Mouse (Mus musculus) neural tube, embryonic 15.5 days (tissue): ENCODE results near the gene Naga. TPM values are rescaled to one million over a fixed set of nuclear protein-coding genes. Genes with fewer than 3 reads are reported as not detected.

Experiments used
- ATAC-seq: fragments of 200-750 bp; cut with Nextera tagmentation; 2 replicates; pipeline ENCODE4 v1.8.0; 2017; ENCODE audit warnings: mild to moderate bottlenecking, moderate TSS enrichment, moderate library complexity; ENCODE audit not compliant: low FRiP score
- H3K27ac ChIP-seq: fragments of 300-500 bp; sonication (generic); replicated peaks from 2 replicates; pipeline ENCODE4 v1.5.1; 2015; ENCODE audit warnings: mild to moderate bottlenecking, inconsistent platforms
- H3K27me3 ChIP-seq: fragments of 300-500 bp; sonication (generic); replicated peaks from 2 replicates; pipeline ENCODE4 v1.6.1; 2015; ENCODE audit warnings: inconsistent platforms
- H3K36me3 ChIP-seq: fragments of 300-500 bp; sonication (generic); 2 replicates; pipeline ENCODE4 v1.6.1; 2015; ENCODE audit warnings: inconsistent platforms
- H3K4me1 ChIP-seq: fragments of 300-500 bp; sonication (generic); 2 replicates; pipeline ENCODE4 v1.6.1; 2015; ENCODE audit warnings: inconsistent platforms
- H3K4me2 ChIP-seq: fragments of 300-500 bp; sonication (generic); 2 replicates; pipeline ENCODE4 v1.6.1; 2015; ENCODE audit warnings: inconsistent platforms, mild to moderate bottlenecking, moderate library complexity
- H3K4me3 ChIP-seq: fragments of 300-500 bp; sonication (generic); replicated peaks from 2 replicates; pipeline ENCODE4 v1.5.1; 2015; ENCODE audit warnings: mild to moderate bottlenecking, inconsistent platforms
- H3K9ac ChIP-seq: fragments of 300-500 bp; sonication (generic); replicated peaks from 2 replicates; pipeline ENCODE4 v1.6.1; 2015; ENCODE audit warnings: mild to moderate bottlenecking, inconsistent platforms
- H3K9me3 ChIP-seq: fragments of 300-500 bp; sonication (generic); replicated peaks from 2 replicates; pipeline ENCODE4 v1.6.1; 2016; ENCODE audit warnings: inconsistent platforms
- WGBS: fragments of 180-500 bp; shearing (Covaris S2); methylation state at CpG from one replicate; pipeline ENCODE4 v1.1.7; 2015; ENCODE audit warnings: mixed read lengths; 5-methylcytosine and 5-hydroxymethylcytosine counted together
- polyA plus RNA-seq: library from polyadenylated mRNA; unstranded; fragments of >200 nt; fragmentation: Nextera tagmentation; extraction: Ambion mirVana; gene quantifications from 2 replicates; pipeline ENCODE4 v1.2.1, GENCODE M21; 2015

The Naga gene
- polyA plus RNA-seq, 1 experiment from 2014 or later = 33.4 TPM

- no peak overlapping the region for H3K4me3 ChIP-seq
- H3K9me3 ChIP-seq = no peaks in the 10 kb centered on the region
- no peak overlapping the region for H3K4me2 ChIP-seq
- H3K4me1 ChIP-seq = peaks cover 36% of the 10 kb centered on the region
- 87% methylated on average over 27 of the region's 27 CpGs for WGBS
- no peak for ATAC-seq
- no peak overlapping the region for H3K9ac ChIP-seq
- peaks cover 10% of the 10 kb centered on the region for H3K36me3 ChIP-seq
- peaks cover 14% of the 10 kb centered on the region for H3K27me3 ChIP-seq
- no peak overlapping the region for H3K27ac ChIP-seq
Observed at GRCm38 (mm10) chr15:82343368-82344287, 4.9 kb upstream of the Naga start.

DNA sequence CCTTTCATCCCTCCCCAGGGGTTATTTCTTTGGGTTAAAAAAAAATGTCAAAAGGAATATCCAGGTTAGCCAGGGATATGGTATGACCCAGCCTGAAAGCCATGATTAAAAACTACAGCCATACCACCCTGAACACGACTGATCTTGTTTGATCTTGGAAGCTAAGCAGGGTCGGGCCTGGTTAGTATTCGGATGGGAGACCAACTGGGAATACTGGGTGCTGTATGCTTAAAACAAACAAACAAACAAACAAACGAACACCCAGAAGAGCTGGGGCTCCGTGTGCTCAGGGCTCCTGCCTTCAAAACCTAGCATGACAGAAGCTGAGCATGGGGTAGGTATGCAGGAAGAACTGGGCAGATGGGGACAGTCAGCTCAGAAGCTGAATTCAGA, 3.8 kb upstream of the Naga start:
- no peak overlapping the region for H3K4me3 ChIP-seq
- ATAC-seq = no peak
- H3K9ac ChIP-seq = no peak overlapping the region
- H3K9me3 ChIP-seq = no peaks in the 10 kb centered on the region
- no peak overlapping the region for H3K4me2 ChIP-seq
- H3K27me3 ChIP-seq = peaks cover 14% of the 10 kb centered on the region
- H3K36me3 ChIP-seq = no peaks in the 10 kb centered on the region
- WGBS = 84% methylated on average over 5 of the region's 5 CpGs
- H3K27ac ChIP-seq = no peak overlapping the region
- peaks cover 35% of the 10 kb centered on the region for H3K4me1 ChIP-seq

DNA sequence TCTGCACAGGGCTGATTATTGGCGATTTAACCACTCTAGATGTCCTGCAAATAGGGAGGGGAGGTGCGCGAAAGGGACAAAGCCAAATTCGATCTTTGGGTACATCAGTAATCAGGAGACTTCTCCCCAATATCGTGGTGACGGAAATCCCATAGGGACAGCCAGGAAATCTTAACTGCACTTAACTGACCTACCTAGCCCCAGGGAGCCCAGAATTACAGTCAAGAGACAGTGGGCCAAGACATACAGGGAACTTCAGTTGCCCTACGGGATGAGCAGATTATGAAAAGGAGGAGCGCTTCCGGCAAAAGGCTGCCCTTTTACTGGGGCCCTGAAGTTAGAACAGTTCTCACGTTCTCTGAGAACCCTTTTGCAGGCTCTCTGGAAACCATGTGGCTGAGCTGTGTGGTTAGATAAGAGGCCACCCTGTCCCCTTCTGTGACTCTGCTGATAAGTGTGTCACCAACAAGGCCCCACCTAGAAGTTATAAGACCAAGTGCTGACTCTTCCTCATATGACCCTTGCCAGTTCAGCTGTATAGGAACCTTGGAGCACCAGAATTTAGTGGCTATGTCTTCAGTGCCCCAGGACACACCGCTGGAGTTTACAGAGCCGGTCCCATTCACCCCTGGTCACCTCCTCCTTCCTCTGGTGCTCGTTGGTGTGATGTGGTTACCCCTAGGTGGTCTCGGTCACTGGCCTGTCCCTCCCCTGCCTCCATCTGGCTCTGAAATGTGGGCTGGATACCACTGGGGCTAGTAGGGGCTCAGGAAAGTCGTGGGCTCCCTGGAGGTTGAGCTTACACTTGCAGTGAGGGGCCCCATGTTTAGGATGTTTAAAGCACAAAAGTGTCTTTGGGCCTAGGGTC, 3.2 kb upstream of the Naga start:
- Histone ChIP-seq H3K9ac (no peak overlapping the region; the same call in 1 of the 2 replicates), H3K9me3 (no peaks in the 10 kb centered on the region), H3K4me2 (peak overlapping the region; percentile 56), H3K27ac (no peak overlapping the region), H3K27me3 (peaks cover 14% of the 10 kb centered on the region), H3K4me3 (peak overlapping the region; percentile 34; the same call in 1 of the 2 replicates), H3K4me1 (peaks cover 35% of the 10 kb centered on the region), H3K36me3 (no peaks in the 10 kb centered on the region)
- ATAC-seq = no peak
- 68% methylated on average over 15 of the region's 15 CpGs for WGBS

DNA sequence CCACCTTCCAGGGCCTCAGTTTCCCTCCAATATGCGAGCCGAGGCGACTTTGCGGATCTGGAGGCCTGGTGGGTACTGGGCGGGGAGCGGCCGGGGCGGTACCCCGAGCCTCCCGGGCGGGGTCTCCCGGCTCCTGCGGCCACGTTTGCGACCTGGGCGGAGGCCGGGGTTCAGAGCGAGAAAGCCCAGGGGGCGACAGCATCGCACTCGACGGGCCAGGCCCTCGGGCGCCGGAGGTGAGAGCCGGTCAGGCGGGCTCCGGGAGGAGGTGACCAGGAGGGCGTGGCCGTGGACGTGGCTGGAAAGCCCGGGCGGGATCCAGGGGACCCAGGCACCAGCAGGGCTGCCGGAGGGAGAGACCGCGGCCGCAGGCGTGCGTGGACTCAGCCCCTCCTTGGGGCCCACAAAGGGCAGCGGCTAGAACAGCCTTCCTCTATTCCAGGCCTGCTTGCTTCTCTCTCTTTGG, 2.3 kb upstream of the Naga start:
- ATAC-seq = no peak
- H3K27me3 ChIP-seq = peaks cover 14% of the 10 kb centered on the region
- peaks cover 37% of the 10 kb centered on the region for H3K4me1 ChIP-seq
- H3K4me3 ChIP-seq = peak overlapping the region; percentile 34
- H3K9ac ChIP-seq = peak overlapping the region; percentile 37
- no peak overlapping the region; the same call in 1 of the 2 replicates for H3K27ac ChIP-seq
- 7% methylated on average over 39 of the region's 40 CpGs for WGBS
- peak overlapping the region; percentile 56 for H3K4me2 ChIP-seq
- no peaks in the 10 kb centered on the region for H3K36me3 ChIP-seq
- H3K9me3 ChIP-seq = no peaks in the 10 kb centered on the region

DNA sequence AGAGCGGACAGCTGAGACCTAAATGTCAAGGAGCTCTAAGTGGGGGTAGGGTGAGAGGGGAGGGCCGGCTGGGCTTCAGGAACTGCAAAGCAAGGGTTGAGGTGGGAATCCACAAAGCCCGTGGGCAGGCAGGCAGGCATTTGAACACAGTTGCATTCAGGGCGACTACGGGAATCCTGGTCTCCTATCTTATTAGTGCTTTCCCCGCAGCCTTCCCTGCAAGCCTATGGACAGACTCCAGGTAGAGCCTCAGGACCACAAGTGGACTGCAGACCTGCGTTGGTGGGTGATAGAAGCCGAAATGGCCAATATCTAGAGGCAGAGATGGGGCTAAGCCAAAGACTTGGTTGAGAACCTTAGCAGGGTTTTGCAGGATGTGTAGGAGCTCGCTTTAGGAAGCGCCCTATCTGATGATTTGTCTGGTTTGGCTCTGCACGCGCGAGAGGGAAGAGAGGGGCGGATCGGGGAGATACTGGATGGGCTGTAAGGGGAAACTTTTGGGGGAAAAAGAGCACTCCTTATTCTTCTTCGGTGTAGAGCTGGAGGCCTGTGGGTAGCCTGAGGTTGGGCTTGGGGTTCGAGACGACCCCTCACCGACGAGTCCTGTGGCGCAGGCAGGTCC, 1.8 kb upstream of the Naga start:
- no peaks in the 10 kb centered on the region for H3K9me3 ChIP-seq
- peak overlapping the region; percentile 56 for H3K4me2 ChIP-seq
- peak overlapping the region; percentile 37; the same call in 1 of the 2 replicates for H3K9ac ChIP-seq
- peak overlapping the region; percentile 34 for H3K4me3 ChIP-seq
- H3K27ac ChIP-seq = no peak overlapping the region
- H3K4me1 ChIP-seq = peaks cover 37% of the 10 kb centered on the region
- 46% methylated on average over 21 of the region's 21 CpGs for WGBS
- peaks cover 5% of the 10 kb centered on the region for H3K36me3 ChIP-seq
- ATAC-seq = no peak
- H3K27me3 ChIP-seq = peaks cover 14% of the 10 kb centered on the region

DNA sequence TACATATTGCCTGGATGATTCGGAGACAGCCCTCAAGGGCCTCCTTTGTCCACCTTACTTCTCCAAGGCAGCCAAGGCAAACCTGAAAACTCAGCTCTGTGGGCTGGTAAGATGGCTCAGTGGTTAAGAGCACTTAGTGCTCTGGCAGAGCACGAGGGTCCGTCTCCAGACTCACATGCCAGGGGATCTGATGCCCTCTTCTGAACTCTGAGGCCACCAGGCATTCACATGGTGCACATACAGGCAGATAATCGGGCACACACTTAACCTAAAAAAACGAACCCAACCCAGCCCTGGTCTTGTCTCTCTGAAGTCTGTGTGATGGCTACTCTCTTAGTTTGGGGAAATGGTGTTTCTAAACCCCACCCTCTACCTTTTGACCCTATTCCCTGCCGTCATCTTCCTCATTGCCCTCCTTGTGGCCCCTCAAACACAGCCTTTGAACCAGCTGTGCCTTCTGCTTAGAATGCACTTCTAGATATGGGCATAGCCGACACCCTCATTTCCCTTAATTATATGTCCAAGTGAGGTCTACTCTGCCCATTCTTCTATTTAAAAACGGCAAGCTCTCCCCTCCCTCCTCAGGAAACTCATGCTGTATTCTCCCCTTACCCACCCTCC, 1.0 kb upstream of the Naga start:
- Histone ChIP-seq H3K4me1 (peaks cover 37% of the 10 kb centered on the region), H3K9ac (no peak overlapping the region), H3K4me3 (no peak overlapping the region), H3K36me3 (peaks cover 10% of the 10 kb centered on the region), H3K9me3 (no peaks in the 10 kb centered on the region), H3K4me2 (no peak overlapping the region), H3K27me3 (peaks cover 14% of the 10 kb centered on the region), H3K27ac (no peak overlapping the region)
- ATAC-seq = no peak
- WGBS = 76% methylated on average over 8 of the region's 8 CpGs

- Histone ChIP-seq H3K4me2 (peak overlapping the region; percentile 67), H3K36me3 (peaks cover 16% of the 10 kb centered on the region), H3K27me3 (peaks cover 14% of the 10 kb centered on the region), H3K27ac (peak overlapping the region; percentile 63; the same call in 1 of the 2 replicates), H3K9me3 (no peaks in the 10 kb centered on the region), H3K9ac (peak overlapping the region; percentile 58), H3K4me1 (peaks cover 37% of the 10 kb centered on the region), H3K4me3 (peak overlapping the region; percentile 59)
- no peak for ATAC-seq
- 54% methylated on average over 10 of the region's 10 CpGs for WGBS
Observed at GRCm38 (mm10) chr15:82339150-82339549, 425 bp upstream of the Naga start.

- H3K9ac ChIP-seq = peak overlapping the region; percentile 58; the same call in 1 of the 2 replicates
- peaks cover 14% of the 10 kb centered on the region for H3K27me3 ChIP-seq
- peaks cover 19% of the 10 kb centered on the region for H3K36me3 ChIP-seq
- 39% methylated on average over 4 of the region's 4 CpGs for WGBS
- H3K4me3 ChIP-seq = peak overlapping the region; percentile 59
- peak overlapping the region; percentile 63; the same call in 1 of the 2 replicates for H3K27ac ChIP-seq
- peak overlapping the region; percentile 67 for H3K4me2 ChIP-seq
- ATAC-seq = no peak
- peaks cover 37% of the 10 kb centered on the region for H3K4me1 ChIP-seq
- H3K9me3 ChIP-seq = no peaks in the 10 kb centered on the region
Observed at GRCm38 (mm10) chr15:82337875-82338274, 850 bp downstream of the Naga start.

- no peak overlapping the region for H3K4me3 ChIP-seq
- H3K9ac ChIP-seq = no peak overlapping the region
- H3K4me2 ChIP-seq = no peak overlapping the region
- no peak overlapping the region for H3K27ac ChIP-seq
- peaks cover 37% of the 10 kb centered on the region for H3K4me1 ChIP-seq
- ATAC-seq = no peak
- WGBS = 62% methylated on average over 12 of the region's 12 CpGs
- H3K27me3 ChIP-seq = peaks cover 14% of the 10 kb centered on the region
- no peaks in the 10 kb centered on the region for H3K9me3 ChIP-seq
- H3K36me3 ChIP-seq = peaks cover 24% of the 10 kb centered on the region
Observed at GRCm38 (mm10) chr15:82336629-82337028, 2.1 kb downstream of the Naga start.

DNA sequence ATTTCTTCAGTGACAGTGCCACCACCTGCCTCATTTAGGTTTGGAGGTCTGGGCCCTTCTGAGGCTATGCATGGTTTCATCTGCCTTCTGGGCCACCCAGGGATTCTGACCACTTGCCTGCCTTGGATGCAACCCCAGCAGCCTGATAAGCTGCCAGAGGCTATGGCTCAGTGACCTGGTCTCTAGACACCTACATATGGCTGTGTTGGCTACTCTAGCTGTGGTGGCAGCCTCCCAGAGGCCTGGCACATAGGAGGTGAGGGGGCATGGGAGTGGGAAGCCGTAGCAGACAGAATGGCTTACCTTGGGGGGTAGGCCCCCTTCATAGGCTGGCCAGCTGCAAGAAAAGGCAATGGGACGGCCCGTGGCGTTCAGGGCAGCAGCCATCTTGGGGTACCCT, 3.5 kb downstream of the Naga start:
- H3K4me2 ChIP-seq = no peak overlapping the region
- WGBS = 98% methylated on average over 4 of the region's 4 CpGs
- no peaks in the 10 kb centered on the region for H3K9me3 ChIP-seq
- no peak overlapping the region for H3K9ac ChIP-seq
- no peak overlapping the region for H3K4me3 ChIP-seq
- H3K4me1 ChIP-seq = peaks cover 30% of the 10 kb centered on the region
- ATAC-seq = no peak
- no peak overlapping the region for H3K27ac ChIP-seq
- H3K27me3 ChIP-seq = peaks cover 3% of the 10 kb centered on the region
- peaks cover 29% of the 10 kb centered on the region for H3K36me3 ChIP-seq

DNA sequence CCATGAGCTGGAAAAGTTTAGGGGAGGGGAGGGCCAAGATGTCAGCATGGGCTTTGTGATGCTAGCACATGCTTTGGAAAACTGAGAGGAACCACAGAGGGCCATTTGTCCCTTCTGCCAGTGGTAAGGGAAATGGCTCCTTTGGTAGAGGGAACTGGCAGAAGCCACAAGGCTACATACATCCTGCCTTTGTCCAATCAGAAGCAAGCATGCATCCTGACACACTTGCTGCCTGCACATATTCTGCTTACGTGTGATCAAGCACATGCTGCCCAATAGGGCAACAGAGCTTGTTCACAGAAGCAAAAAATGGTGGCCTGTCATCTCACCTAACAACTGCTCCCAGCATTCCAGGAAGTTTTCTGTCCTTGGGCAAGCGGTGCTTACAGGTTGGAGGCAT, 13.3 kb downstream of the Naga start:
- Histone ChIP-seq H3K9me3 (no peaks in the 10 kb centered on the region), H3K9ac (no peak overlapping the region), H3K27ac (no peak overlapping the region), H3K4me2 (no peak overlapping the region), H3K4me1 (no peaks in the 10 kb centered on the region), H3K36me3 (peaks cover 10% of the 10 kb centered on the region; the same call in 1 of the 2 replicates), H3K4me3 (no peak overlapping the region), H3K27me3 (no peaks in the 10 kb centered on the region)
- 69% methylated on average over 2 of the region's 2 CpGs for WGBS
- ATAC-seq = no peak
